Mouse (Mus musculus) neutrophil, adult 5-6 weeks (primary cell): ENCODE measurements around the gene Glt28d2. TPM values are rescaled to one million over a fixed set of nuclear protein-coding genes. Genes with fewer than 3 reads are reported as not detected.
"Not testable (repeated sequence)": the region's sequence is repeated elsewhere in the genome, so short reads cannot be mapped to it uniquely, and the experiment has no call there.

Source experiments
- ATAC-seq: fragments of 151-379, 151-347 bp; 2 replicates; pipeline ENCODE4 v1.8.0; 2017; ENCODE audit warnings: mild to moderate bottlenecking, moderate TSS enrichment; ENCODE audit not compliant: insufficient number of reproducible peaks, poor library complexity, low FRiP score, severe bottlenecking; ENCODE audit errors: extremely low read depth
- total RNA-seq: library from RNA; stranded (forward); fragments of 200-1000 nt; gene quantifications from 2 replicates; pipeline ENCODE4 v1.2.3, GENCODE M21; 2017

Gene Glt28d2
- 0.23 and 0.49 TPM in 2 replicates for total RNA-seq

GRCm38 (mm10) chr3:85887239-85887827 lies at the start of gene Glt28d2, which contains the start of gene Gm37240:
Gene Glt28d2, minus strand, starts transcription at chr3:85887516.
Gene Gm37240, minus strand, starts transcription at chr3:85887518.
- ATAC-seq = peak; percentile 49

GRCm38 (mm10) chr3:85933586-85933985 lies 46.3 kb upstream of the Glt28d2 start:
- no peak for ATAC-seq

- no peak for ATAC-seq
Observed at GRCm38 (mm10) chr3:85931859-85932258, 44.5 kb upstream of the Glt28d2 start.

GRCm38 (mm10) chr3:85930671-85931255 lies 43.4 kb upstream of the Glt28d2 start:
- no peak for ATAC-seq

- no peak for ATAC-seq
Observed at GRCm38 (mm10) chr3:85929711-85930110, 42.4 kb upstream of the Glt28d2 start.

- ATAC-seq = no peak
Observed at GRCm38 (mm10) chr3:85928140-85928611, 40.9 kb upstream of the Glt28d2 start.

- ATAC-seq = no peak
Observed at GRCm38 (mm10) chr3:85927296-85927695, 40.0 kb upstream of the Glt28d2 start.

GRCm38 (mm10) chr3:85923954-85924945 lies 36.9 kb upstream of the Glt28d2 start:
- 0 out of 2 replicates have a peak, but pooled peaks have one; percentile 13 for ATAC-seq

GRCm38 (mm10) chr3:85923343-85923742 lies 36.0 kb upstream of the Glt28d2 start:
- no peak for ATAC-seq

GRCm38 (mm10) chr3:85922331-85922730 lies 35.0 kb upstream of the Glt28d2 start:
- no peak for ATAC-seq

- ATAC-seq = not testable (repeated sequence)
Observed at GRCm38 (mm10) chr3:85920671-85921070, 33.4 kb upstream of the Glt28d2 start.

- ATAC-seq = no peak
Observed at GRCm38 (mm10) chr3:85917600-85917999, 30.3 kb upstream of the Glt28d2 start.

GRCm38 (mm10) chr3:85914806-85915205 lies 27.5 kb upstream of the Glt28d2 start:
- no peak for ATAC-seq

GRCm38 (mm10) chr3:85907136-85907535 lies 19.8 kb upstream of the Glt28d2 start:
- no peak for ATAC-seq

GRCm38 (mm10) chr3:85904371-85904770 lies 17.1 kb upstream of the Glt28d2 start:
- ATAC-seq = no peak

- ATAC-seq = no peak
Observed at GRCm38 (mm10) chr3:85895020-85895419, 7.7 kb upstream of the Glt28d2 start.

- ATAC-seq = no peak
Observed at GRCm38 (mm10) chr3:85891571-85891970, 4.3 kb upstream of the Glt28d2 start.

- ATAC-seq = 0 out of 2 replicates have a peak, but pooled peaks have one; percentile 30
Observed at GRCm38 (mm10) chr3:85888221-85888671, 930 bp upstream of the Glt28d2 start.

GRCm38 (mm10) chr3:85886636-85887238 lies 579 bp downstream of the Glt28d2 start:
- ATAC-seq = no peak
